Mouse (Mus musculus) MEL (cell line): ENCODE measurements around the gene Capn8.
"Not testable (repeated sequence)": the region's sequence is repeated elsewhere in the genome, so short reads cannot be mapped to it uniquely, and the experiment has no call there.

Experiments used
- CHD1 ChIP-seq: IDR thresholded peaks from 2 replicates; pipeline ENCODE4 v1.6.1; 2012; ENCODE audit warnings: low read depth, mild to moderate bottlenecking, inconsistent platforms, low read length, improper control_type of control experiment
- CTCF ChIP-seq, 3 experiments: IDR thresholded peaks in 2 of 3; conservative IDR thresholded peaks in 1 of 3; 2 replicates each; pipeline ENCODE4 v1.5.1; 2011 to 2012; ENCODE audit warnings: low read length in 3 of 3, low read depth in 2 of 3, mild to moderate bottlenecking in 2 of 3, improper control_type of control experiment in 1 of 3, inconsistent platforms in 1 of 3, mixed read lengths in 1 of 3, moderate library complexity in 1 of 3; ENCODE audit not compliant: control insufficient read depth in 1 of 3, insufficient read depth in 1 of 3, poor library complexity in 1 of 3, severe bottlenecking in 1 of 3
- ELF1 ChIP-seq: IDR thresholded peaks from 2 replicates; pipeline ENCODE4 v1.6.1; 2014; ENCODE audit warnings: low read depth, mild to moderate bottlenecking, inconsistent platforms, low read length, improper control_type of control experiment, moderate library complexity
- GATA1 ChIP-seq: IDR thresholded peaks from 2 replicates; pipeline ENCODE4 v1.6.1; 2011; ENCODE audit warnings: low read depth, low read length, improper control_type of control experiment
- HCFC1 ChIP-seq: IDR thresholded peaks from 2 replicates; pipeline ENCODE4 v1.6.1; 2012; ENCODE audit warnings: low read depth, mild to moderate bottlenecking, inconsistent platforms, low read length, improper control_type of control experiment, moderate library complexity
- MAFK ChIP-seq: IDR thresholded peaks from 2 replicates; pipeline ENCODE4 v1.6.1; 2011; ENCODE audit warnings: low read depth, mild to moderate bottlenecking, low read length, improper control_type of control experiment, borderline replicate concordance
- MAZ ChIP-seq: IDR thresholded peaks from 2 replicates; pipeline ENCODE4 v1.6.1; 2012; ENCODE audit warnings: low read depth, mild to moderate bottlenecking, inconsistent platforms, low read length, improper control_type of control experiment
- POLR2A ChIP-seq, 2 experiments: IDR thresholded peaks; 2 replicates each; pipeline ENCODE4 v1.6.1; 2011 to 2012; ENCODE audit warnings: low read length in 2 of 2, mild to moderate bottlenecking in 2 of 2, control low read depth in 1 of 2, improper control_type of control experiment in 1 of 2, low read depth in 1 of 2, moderate library complexity in 1 of 2; ENCODE audit not compliant: control insufficient read depth in 1 of 2, insufficient read depth in 1 of 2, poor library complexity in 1 of 2
- POLR2AphosphoS5 ChIP-seq: IDR thresholded peaks from 2 replicates; pipeline ENCODE4 v1.6.1; 2012; ENCODE audit warnings: low read depth, borderline replicate concordance, mild to moderate bottlenecking, inconsistent platforms, low read length, moderate library complexity, mixed read lengths
- SMC3 ChIP-seq: IDR thresholded peaks from 2 replicates; pipeline ENCODE4 v1.6.1; 2011; ENCODE audit warnings: low read depth, low read length, improper control_type of control experiment
- TBP ChIP-seq: IDR thresholded peaks from 2 replicates; pipeline ENCODE4 v1.8.0; 2011; ENCODE audit warnings: low read depth, low read length, improper control_type of control experiment
- USF1 ChIP-seq: IDR thresholded peaks from 2 replicates; pipeline ENCODE4 v1.6.1; 2014; ENCODE audit warnings: low read depth, mild to moderate bottlenecking, inconsistent platforms, low read length, improper control_type of control experiment, moderate library complexity
- ZKSCAN1 ChIP-seq: IDR thresholded peaks from 2 replicates; pipeline ENCODE4 v1.6.1; 2012; ENCODE audit warnings: low read depth, mild to moderate bottlenecking, inconsistent platforms, low read length, improper control_type of control experiment, moderate library complexity

DNA sequence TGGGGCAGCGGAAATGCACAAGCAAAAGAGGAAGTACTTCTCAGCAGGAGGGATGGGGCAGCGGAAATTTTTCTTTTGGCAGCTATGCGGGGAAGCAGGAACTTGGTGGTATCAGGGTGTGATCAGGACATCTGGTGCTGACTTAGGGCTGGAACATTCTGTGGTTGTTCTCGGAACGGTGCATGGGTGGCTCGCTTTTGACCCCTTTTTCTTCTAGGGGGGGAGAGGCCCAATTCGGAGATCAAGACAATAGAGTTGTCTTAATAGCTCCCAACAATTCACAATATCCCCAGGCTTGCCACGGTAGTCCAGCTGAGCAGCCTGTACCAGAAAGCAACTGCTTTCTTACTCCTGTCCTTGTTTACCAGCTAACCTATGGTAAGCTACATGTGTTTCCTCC is 79.6 kb downstream of the Capn8 start:
- TF ChIP-seq CTCF (IDR thresholded peaks at IDR 0.05 in 2 of 3, conservative IDR thresholded peaks at IDR 0.05 in 1 of 3; ENCODE audit: control insufficient read depth in 1 of 3, insufficient read depth in 1 of 3, low read depth in 2 of 3, low read length in 3 of 3, poor library complexity in 1 of 3, severe bottlenecking in 1 of 3); ZKSCAN1; HCFC1; POLR2A (IDR thresholded peaks at IDR 0.05; ENCODE audit: control insufficient read depth in 1 of 2, insufficient read depth in 1 of 2, low read depth in 1 of 2, low read length in 2 of 2, poor library complexity in 1 of 2); MAFK; USF1; MAZ; POLR2AphosphoS5; TBP; GATA1; SMC3; CHD1; ELF1: not testable (repeated sequence)
